Mouse (Mus musculus) liver, postnatal 0 days (tissue): ENCODE results near the gene Dgkq. TPM values are rescaled to one million over a fixed set of nuclear protein-coding genes. Genes with fewer than 3 reads are reported as not detected.

Experiments used
- ATAC-seq: fragments of 200-750 bp; cut with Nextera tagmentation; 2 replicates; pipeline ENCODE4 v1.8.0; 2017; ENCODE audit warnings: mild to moderate bottlenecking, moderate library complexity
- DNase-seq: peaks from one replicate; pipeline ENCODE4 v3.0.0-alpha.2; 2016
- H3K27ac ChIP-seq: fragments of 300-500 bp; sonication (generic); 2 replicates; pipeline ENCODE4 v1.5.1; 2014; ENCODE audit warnings: antibody characterized with exemption, moderate library complexity, mild to moderate bottlenecking, low read depth
- H3K27me3 ChIP-seq: fragments of 300-500 bp; sonication (generic); 2 replicates; pipeline ENCODE4 v1.6.1; 2014; ENCODE audit warnings: low read length, control low read depth, mixed read lengths; ENCODE audit not compliant: insufficient read depth
- H3K36me3 ChIP-seq: fragments of 300-500 bp; sonication (generic); replicated peaks from 2 replicates; pipeline ENCODE4 v1.6.1; 2014; ENCODE audit warnings: mild to moderate bottlenecking, control low read depth, low read length, moderate library complexity, mixed read lengths; ENCODE audit not compliant: insufficient read depth
- H3K4me1 ChIP-seq: fragments of 300-500 bp; sonication (generic); 2 replicates; pipeline ENCODE4 v1.6.1; 2014; ENCODE audit warnings: antibody characterized with exemption, mild to moderate bottlenecking, control low read depth; ENCODE audit not compliant: insufficient read depth
- H3K4me2 ChIP-seq: fragments of 300-500 bp; sonication (generic); 2 replicates; pipeline ENCODE4 v1.6.1; 2014; ENCODE audit warnings: low read depth, mild to moderate bottlenecking, low read length, moderate library complexity, mixed read lengths
- H3K4me3 ChIP-seq: fragments of 300-500 bp; sonication (generic); 2 replicates; pipeline ENCODE4 v1.5.1; 2014; ENCODE audit warnings: low read depth, low read length
- H3K9ac ChIP-seq: fragments of 300-500 bp; sonication (generic); replicated peaks from 2 replicates; pipeline ENCODE4 v1.6.1; 2014; ENCODE audit warnings: mild to moderate bottlenecking, moderate library complexity
- H3K9me3 ChIP-seq: fragments of 300-500 bp; sonication (generic); 2 replicates; pipeline ENCODE4 v1.6.1; 2016; ENCODE audit warnings: mild to moderate bottlenecking, control low read depth, low read length, mixed read lengths
- CTCF ChIP-seq: sonication (generic); IDR thresholded peaks from 2 replicates; pipeline ENCODE4 v1.5.1; 2016; ENCODE audit warnings: antibody characterized with exemption, low read depth
- EP300 ChIP-seq: IDR thresholded peaks from 2 replicates; pipeline ENCODE4 v1.6.1; 2016; ENCODE audit warnings: antibody characterized with exemption, low read depth, mild to moderate bottlenecking
- WGBS: fragments of 180-500 bp; shearing (Covaris S2); extraction: QIAGEN DNeasy Blood & Tissue Kit; methylation state at CpG from one replicate; pipeline ENCODE4 v1.1.7; 2014; ENCODE audit not compliant: insufficient replicate concordance; 5-methylcytosine and 5-hydroxymethylcytosine counted together
- polyA plus RNA-seq: library from polyadenylated mRNA; unstranded; fragments of >200 nt; fragmentation: Nextera tagmentation; extraction: Ambion mirVana; gene quantifications from 2 replicates; pipeline ENCODE4 v1.2.1, GENCODE M21; 2015

The Dgkq gene
- polyA plus RNA-seq, 1 experiment from 2014 or later: 2.5 TPM

GRCm38 (mm10) chr5:108659698-108660631, 9.5 kb downstream of the Dgkq start, which contains the start of gene Idua:
TSS of gene Idua (plus strand) at chr5:108660331.
- TF ChIP-seq CTCF (no peak), EP300 (no peak)
- H3K9me3 ChIP-seq: no peaks in the 10 kb centered on the region

GRCm38 (mm10) chr5:108658611-108659010, 10.9 kb downstream of the Dgkq start:
- H3K27ac ChIP-seq: no peak overlapping the region
- H3K9ac ChIP-seq: no peak overlapping the region
- WGBS: 87% methylated on average over 1 of the region's 1 CpGs
- ATAC-seq (no peak), DNase-seq (no peak)
- no peaks in the 10 kb centered on the region for H3K9me3 ChIP-seq
- H3K27me3 ChIP-seq: no peaks in the 10 kb centered on the region
- H3K4me1 ChIP-seq: peaks cover 18% of the 10 kb centered on the region
- TF ChIP-seq EP300 (no peak), CTCF (no peak)
- peaks cover 36% of the 10 kb centered on the region for H3K36me3 ChIP-seq
- H3K4me2 ChIP-seq: no peak overlapping the region
- H3K4me3 ChIP-seq: no peak overlapping the region

More at GRCm38 (mm10) chr5:108659698-108660631, 9.5 kb downstream of the Dgkq start, which contains the start of gene Idua:
- H3K27ac ChIP-seq: peak within 1 kb of the TSS; percentile 83
- H3K4me2 ChIP-seq: peak within 1 kb of the TSS; percentile 98
- DNase-seq (no peak), ATAC-seq (peak; percentile 80)
- peak within 1 kb of the TSS; percentile 92 for H3K9ac ChIP-seq
- 11% methylated on average over 24 of the region's 24 CpGs for WGBS
- H3K36me3 ChIP-seq: peaks cover 22% of the 10 kb centered on the region
- H3K27me3 ChIP-seq: no peaks in the 10 kb centered on the region
- peak within 1 kb of the TSS; percentile 91 for H3K4me3 ChIP-seq
- peaks cover 18% of the 10 kb centered on the region for H3K4me1 ChIP-seq

GRCm38 (mm10) chr5:108657406-108657805, 12.1 kb downstream of the Dgkq start:
- Histone ChIP-seq H3K4me1 (peaks cover 18% of the 10 kb centered on the region), H3K9me3 (no peaks in the 10 kb centered on the region), H3K27ac (no peak overlapping the region), H3K9ac (no peak overlapping the region), H3K4me2 (no peak overlapping the region), H3K4me3 (no peak overlapping the region), H3K27me3 (no peaks in the 10 kb centered on the region), H3K36me3 (peaks cover 44% of the 10 kb centered on the region)
- DNase-seq: no peak
- ATAC-seq: no peak
- no peak for TF ChIP-seq EP300
- no peak for TF ChIP-seq CTCF
- WGBS: 76% methylated on average over 5 of the region's 5 CpGs

- WGBS: 86% methylated on average over 15 of the region's 15 CpGs
- no peak overlapping the region for H3K27ac ChIP-seq
- peaks cover 46% of the 10 kb centered on the region for H3K36me3 ChIP-seq
- ATAC-seq: no peak
- H3K9me3 ChIP-seq: no peaks in the 10 kb centered on the region
- no peak for TF ChIP-seq CTCF
- no peak for TF ChIP-seq EP300
- DNase-seq: peak; percentile 10
- peaks cover 17% of the 10 kb centered on the region for H3K4me1 ChIP-seq
- no peak overlapping the region for H3K9ac ChIP-seq
- H3K4me2 ChIP-seq: no peak overlapping the region
- no peaks in the 10 kb centered on the region for H3K27me3 ChIP-seq
- no peak overlapping the region for H3K4me3 ChIP-seq
Measured at GRCm38 (mm10) chr5:108655891-108656650, 13.4 kb downstream of the Dgkq start.

- no peak for ATAC-seq
- WGBS: 90% methylated on average over 9 of the region's 9 CpGs
- TF ChIP-seq CTCF: no peak
- TF ChIP-seq EP300: no peak
Measured at GRCm38 (mm10) chr5:108655381-108655780, 14.1 kb downstream of the Dgkq start.

GRCm38 (mm10) chr5:108654444-108654990, 15.0 kb downstream of the Dgkq start:
- Histone ChIP-seq H3K4me3 (no peak overlapping the region), H3K27me3 (no peaks in the 10 kb centered on the region), H3K27ac (no peak overlapping the region), H3K4me2 (no peak overlapping the region), H3K9me3 (no peaks in the 10 kb centered on the region), H3K4me1 (peaks cover 5% of the 10 kb centered on the region), H3K9ac (no peak overlapping the region), H3K36me3 (peaks cover 46% of the 10 kb centered on the region)
- whole genome bisulfite sequencing: 80% methylated on average over 10 of the region's 10 CpGs
- ATAC-seq (no peak), DNase-seq (no peak)
- no peak for TF ChIP-seq CTCF

More at GRCm38 (mm10) chr5:108655381-108655780, 14.1 kb downstream of the Dgkq start:
- no peak overlapping the region for H3K27ac ChIP-seq
- no peak overlapping the region for H3K4me3 ChIP-seq
- DNase-seq: no peak
- H3K36me3 ChIP-seq: peaks cover 46% of the 10 kb centered on the region
- no peaks in the 10 kb centered on the region for H3K9me3 ChIP-seq
- no peak overlapping the region for H3K4me2 ChIP-seq
- no peak overlapping the region for H3K9ac ChIP-seq
- peaks cover 13% of the 10 kb centered on the region for H3K4me1 ChIP-seq
- no peaks in the 10 kb centered on the region for H3K27me3 ChIP-seq
